Mouse (Mus musculus) myocyte (in vitro differentiated cells): ENCODE results near the gene Tmeff1.

Experiments
- CEBPB ChIP-seq: IDR thresholded peaks from 2 replicates; pipeline ENCODE4 v1.6.1; 2011; ENCODE audit warnings: mild to moderate bottlenecking, moderate library complexity; ENCODE audit not compliant: poor library complexity, insufficient read depth, severe bottlenecking
- TCF3 ChIP-seq: IDR thresholded peaks from one replicate; pipeline ENCODE4 v1.6.1; 2011; ENCODE audit warnings: low read depth, control low read depth; ENCODE audit not compliant: insufficient read length

DNA sequence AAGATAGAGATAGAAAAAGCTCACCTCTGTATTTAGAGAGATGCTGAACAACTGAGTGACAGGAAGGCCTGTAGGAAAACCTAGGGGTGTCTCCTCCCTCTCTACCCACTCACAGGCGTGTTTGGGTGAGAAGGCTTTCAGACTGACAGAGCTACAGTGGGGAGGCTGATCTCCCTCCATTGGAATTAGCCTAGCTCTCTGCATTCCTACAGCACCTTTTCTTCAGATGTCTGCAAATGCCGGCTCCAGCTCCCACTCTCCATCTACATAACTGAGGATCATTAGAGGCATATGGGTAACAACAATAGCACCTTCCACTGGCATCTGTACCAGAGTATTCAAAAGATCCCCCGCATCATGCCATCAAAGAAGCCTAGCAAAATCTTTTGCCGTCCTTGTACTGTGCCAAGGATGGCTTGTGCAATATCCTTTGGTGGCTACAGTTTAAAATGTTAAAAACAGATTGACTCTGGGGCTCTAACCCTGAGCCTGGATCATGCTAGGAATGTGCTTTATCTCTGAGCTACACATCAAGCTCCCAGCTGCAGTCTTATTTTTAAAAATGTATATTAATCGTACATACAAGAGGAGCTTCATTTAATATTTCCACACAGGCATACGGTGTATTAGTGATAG is 5.4 kb upstream of the Tmeff1 start:
- TF ChIP-seq TCF3, result no peak
- no peak for TF ChIP-seq CEBPB
